Mouse (Mus musculus) cerebellum, adult 9-10 months (tissue): ENCODE measurements at regions not wholly inside any gene's neighbourhood (a gene's known extent, or its start where the extent isn't known, plus 50 kb on each side); places are given as distances from the start of the nearest gene placed in this dataset.

Experiments used
- DNase-seq: peaks from one replicate; pipeline ENCODE4 v3.0.0; 2022

DNA sequence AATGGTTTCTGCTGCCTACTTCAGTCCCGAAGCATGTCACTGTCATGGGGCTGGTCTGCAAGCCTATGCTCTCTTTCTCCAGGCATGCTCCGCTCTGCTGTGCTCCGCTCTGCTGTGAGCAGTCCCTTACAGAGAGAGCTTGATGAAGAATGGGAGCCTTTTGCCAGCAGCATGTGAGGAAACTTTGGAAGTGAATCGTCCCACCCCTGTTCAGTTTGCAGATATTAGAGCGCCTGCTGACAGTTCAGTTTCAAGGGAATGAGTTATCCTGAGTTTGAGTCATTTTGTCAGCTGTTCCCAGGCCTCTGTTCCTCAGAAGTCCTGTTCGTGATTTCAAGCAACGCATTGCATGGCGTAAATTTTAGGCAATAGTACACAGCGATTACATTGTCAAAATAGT, 173.6 kb downstream of the Gm19410 start:
- no peak for DNase-seq

DNA sequence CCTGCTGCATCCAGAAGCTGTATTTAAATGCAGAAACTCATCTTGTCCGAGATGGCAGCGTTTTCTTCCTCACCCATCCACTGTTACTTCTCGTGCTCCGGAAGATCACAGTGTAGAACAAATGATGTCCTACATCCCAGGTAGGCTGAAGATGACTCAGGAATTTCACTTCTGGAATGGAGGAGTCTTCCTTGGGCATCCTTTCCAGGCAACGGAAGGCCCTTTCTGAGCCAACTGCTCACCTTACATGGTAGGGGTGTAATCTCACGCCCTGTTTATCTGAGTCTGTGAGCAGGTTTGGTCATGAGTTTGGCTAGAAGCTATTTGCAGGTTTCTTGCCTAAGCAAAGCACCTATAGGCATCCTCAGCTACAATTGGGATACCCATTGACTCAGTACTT, 176.9 kb downstream of the Gm19410 start:
- no peak for DNase-seq

DNA sequence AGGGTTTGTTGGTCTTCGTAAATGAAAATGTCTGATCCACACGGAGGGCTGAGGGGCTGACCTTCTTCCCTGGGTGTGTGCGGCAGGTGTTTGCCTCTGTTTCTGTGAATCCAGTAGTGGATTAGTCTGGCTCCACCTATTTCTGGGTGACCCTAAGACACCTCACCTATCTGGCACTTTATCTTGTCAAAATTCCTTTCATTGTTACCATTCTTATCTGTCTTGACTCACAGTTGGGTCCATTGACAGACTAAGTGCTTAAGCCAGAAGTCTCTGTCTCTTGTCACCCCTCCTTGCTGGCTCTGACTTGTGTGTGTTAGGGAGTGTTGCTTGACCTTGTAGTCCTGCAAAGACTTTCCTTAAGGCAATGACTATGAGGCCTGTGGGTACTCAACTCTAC, 178.1 kb downstream of the Gm19410 start:
- no peak for DNase-seq

DNA sequence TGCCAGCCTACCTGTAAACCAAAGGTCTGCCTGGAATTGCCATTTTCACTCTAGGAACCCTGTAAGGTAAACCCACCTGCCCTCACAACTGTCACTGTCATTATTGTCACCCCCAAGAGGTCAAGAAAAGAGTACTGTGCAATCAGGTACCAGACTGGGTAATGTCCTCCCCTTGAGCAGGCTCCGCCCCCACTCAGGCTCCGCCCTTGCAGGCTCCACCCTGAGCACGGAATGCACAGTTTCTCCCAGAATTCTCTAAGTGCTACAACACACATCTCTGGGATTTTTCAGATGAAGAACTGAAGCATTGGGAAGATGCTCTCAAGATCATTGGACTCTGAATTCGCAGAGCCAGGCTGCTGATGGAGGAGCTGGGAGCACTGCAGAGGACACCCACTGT, 178.9 kb downstream of the Gm19410 start:
- DNase-seq = no peak

DNA sequence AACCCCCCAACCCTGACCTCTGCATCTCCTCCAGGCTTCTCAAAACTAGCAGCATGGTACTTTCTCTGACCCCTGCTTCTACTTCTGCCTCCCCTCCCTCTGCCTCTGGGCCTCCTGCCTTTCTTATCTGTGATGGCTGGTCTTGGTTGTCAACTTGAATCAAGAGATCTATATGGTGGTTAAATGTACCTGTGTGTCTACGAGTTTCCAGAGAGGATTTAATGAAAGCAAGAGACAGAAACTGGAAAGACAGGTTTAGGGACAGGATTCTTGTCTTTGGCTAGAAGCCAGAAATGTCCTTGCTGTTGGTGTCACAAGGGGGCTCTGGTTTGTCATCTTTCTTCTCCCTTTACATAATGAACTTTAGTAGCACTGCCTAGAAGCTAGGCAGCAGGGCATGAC, 180.9 kb downstream of the Gm19410 start:
- no peak for DNase-seq

DNA sequence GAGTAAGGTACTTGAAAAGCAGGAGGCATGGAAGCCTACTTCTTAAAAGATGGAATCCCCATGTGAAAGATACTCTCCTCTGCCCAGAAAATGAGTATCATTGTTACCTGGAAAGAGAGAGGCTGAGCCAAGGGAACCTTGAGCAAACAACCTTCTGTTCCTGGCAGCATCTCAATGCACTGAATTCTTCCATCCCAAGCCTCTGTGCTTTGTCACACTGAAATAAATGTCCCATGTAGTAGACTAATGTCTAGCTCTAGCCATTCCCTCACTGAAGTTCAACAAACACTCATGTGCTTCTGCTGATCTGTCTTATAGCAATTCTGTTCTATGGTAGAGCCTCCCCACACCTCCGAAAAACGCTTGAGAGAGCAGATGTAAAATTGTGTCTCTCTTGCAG, 182.6 kb downstream of the Gm19410 start:
- peak; percentile 76 for DNase-seq

DNA sequence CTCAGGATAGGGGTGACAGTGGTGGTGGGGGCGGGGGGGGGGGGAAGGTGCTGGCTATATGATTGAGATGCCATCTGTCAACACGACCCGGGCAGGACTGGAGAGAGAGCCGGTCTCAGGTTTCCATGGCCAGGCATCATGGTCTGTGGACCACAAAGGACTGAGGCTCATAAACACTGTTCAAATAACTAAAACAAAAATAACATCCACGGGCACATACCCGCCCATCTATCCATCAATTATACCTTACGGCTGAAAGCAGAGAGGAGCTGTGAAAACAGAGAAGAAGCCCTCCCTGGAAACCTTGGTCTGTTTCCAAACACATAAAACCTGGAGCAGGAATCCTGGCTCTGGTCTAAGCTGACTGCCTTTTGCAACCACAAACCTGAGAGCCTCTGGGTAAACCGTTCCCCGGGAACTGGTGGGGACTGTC, 183.2 kb downstream of the Gm19410 start:
- peak; percentile 70 for DNase-seq

DNA sequence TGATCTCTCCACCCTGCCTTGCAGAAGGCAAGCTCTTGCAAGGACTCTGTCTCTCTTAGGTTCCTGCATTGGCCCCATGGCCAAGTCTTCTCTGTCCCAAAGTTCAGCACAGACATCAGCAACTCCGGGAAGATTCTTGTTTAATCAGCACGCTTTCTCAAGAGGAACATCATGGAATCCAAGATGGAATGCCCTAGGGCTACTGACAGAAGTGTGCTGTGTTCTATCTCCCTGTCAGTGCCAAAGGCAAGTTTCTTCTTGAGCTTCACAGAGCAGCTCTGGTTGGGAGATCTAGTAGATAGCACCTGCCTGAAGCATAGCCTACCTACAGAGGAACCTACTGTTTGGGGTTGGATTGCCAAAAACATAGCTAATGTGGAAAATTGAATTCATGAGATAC, 189.9 kb downstream of the Gm19410 start:
- DNase-seq = no peak

DNA sequence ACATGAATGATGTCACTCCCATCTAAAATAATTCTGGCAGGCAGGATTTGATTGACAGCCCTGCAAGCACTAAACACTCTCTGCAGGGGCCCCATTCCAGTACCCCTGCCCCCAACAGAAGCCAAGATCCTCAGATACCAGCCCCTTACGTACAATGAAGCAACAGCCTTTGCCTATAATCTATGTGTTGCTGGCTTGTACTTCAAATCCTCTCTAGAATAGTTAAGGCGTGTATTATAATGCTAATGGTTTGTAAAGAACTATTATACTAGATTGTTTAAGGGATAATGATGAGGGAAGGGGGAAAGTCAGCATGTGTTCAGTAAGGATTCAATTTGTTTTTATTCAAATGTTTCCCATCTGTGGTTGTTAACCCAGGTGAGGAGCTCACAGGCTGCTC, 190.7 kb downstream of the Gm19410 start:
- no peak for DNase-seq

DNA sequence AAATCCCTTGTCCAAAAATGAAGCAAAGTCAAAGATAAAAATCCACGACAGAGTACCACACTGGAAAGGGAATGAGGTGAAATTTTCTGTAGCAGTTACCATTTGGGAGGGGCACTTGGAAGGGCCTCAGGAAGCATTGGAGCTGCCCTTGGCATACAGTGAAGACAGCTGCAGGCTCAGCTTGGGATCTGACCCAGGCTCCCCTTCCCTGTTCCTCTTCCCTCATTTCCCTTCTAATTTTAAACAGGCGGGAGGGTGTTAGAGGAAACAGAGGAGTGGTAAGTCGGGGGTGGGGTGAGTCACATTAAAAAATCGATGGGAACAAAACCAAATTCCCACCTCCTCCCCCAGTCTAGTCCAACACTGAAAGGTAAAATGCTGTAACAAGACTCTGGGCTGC, 193.6 kb downstream of the Gm19410 start:
- peak; percentile 91 for DNase-seq

DNA sequence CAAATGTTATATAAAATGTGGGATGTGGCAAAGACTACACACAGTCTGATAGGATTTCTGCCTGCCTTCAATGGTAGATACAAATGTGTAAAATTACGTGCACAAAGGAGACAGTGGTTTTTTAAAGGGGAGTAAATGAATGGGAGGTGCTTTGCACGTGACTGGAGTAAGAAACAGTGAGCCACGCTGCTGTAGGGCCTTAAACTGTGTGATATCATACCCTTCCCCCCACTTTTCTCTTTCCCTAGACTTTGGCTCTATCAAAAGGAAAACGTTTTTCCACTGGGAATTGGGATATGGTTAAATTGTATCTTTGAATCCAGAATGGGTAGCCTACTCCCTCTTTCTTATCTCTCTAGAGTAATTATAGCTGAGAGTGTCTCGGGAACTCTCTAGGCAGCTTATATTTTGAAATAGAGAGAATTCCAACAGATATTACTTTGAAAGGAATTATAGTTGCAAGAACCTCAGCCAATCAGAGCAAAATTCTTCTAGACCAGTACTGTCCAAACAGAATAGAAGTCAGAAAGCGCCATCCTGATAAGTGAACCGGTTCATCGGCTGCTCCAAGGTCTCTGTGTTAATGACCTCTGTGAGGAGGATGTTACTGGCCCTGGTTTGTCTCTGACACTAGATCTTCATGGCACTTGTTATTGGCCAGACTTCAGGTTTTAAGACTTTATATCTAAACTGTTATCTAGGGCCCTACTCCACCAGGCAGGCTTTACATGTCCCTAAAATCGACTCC, 195.5 kb downstream of the Gm19410 start:
- DNase-seq = no peak

DNA sequence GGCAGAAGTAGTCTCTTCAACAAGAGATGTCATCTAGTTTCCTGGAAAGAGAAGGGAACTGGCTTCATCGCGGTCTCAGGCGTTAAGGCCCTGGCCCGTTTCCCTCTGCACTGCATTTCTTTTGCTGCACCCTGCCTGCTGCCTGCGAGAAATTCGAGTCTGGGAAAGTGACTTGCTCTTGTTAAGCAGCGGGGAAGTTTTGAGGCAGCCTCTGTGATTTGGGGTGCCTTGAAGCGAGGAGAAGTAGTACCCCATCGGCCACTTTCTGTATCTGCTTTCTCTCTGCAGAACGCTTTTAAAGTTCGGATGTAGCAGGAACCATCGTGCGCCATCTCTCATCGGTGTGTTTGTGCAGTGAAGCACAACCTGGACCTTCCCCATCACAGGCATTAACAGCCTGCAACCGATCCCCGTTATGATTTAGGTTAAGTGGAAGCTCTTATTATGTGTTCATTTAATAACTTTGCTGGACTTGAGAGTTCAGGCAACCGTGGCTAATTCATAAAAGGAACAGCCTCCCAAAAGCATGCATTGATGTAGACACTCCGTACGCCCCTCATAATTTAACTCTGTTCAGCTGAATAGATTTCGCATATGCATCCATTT, 196.1 kb downstream of the Gm19410 start:
- peak; percentile 55 for DNase-seq

DNA sequence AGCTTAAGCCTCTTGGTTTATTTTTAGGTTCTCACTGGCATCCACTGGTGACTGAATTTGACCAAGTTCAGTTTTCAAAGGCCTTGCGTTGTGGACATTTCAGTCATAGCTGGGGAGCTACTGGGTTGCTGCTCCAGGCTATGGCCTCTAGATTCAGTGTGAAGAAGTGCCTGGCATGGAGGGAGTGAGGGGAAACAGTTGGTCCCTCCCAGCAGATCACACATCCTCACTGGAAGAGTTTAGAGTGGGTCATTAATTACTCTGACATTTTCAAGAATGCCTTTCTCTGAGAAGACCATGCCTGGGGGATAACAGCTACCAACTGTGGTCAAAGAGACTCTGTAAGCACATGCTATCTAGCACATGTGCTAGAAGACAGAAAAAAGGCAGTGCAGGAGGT, 199.3 kb downstream of the Gm19410 start:
- DNase-seq = no peak

DNA sequence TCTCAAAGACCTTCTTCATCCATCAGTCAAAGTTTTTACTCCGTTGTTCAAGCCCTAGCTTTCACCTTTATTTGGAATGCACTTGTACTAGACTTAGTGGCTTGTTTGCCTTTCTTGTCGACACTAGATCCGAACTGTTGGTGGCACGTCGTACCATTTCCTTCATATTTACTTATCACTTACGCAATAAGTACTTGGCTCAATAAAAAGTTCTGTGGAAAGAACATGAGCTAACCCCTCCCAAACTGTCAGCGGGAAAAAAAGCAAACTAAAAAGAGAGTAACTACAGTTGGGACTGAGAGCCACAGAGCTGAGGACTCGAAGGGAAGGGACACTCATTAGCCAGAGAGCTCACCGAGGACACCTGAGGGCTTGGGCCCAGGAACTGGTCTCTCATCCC, 202.8 kb downstream of the Gm19410 start:
- DNase-seq = no peak

DNA sequence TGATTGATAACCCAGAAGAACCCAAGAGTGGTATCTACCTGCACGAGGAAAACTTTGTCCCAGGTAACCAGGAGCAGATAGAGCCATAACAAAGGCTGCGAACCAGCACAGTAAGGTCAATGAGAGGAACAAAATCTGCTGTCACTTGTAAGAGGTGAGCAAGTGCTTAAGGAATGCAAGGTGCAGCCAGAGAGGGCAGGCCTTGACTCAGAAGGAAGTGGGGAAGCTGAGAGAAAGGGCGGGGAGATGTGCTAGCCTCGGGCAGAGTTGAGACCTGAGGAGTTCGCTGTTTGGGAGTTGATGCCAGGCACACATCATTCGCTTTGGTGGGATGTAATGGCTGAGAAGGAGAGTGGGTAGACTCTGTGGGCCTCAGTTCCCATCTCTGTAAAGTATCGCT, 205.5 kb downstream of the Gm19410 start:
- DNase-seq = no peak

DNA sequence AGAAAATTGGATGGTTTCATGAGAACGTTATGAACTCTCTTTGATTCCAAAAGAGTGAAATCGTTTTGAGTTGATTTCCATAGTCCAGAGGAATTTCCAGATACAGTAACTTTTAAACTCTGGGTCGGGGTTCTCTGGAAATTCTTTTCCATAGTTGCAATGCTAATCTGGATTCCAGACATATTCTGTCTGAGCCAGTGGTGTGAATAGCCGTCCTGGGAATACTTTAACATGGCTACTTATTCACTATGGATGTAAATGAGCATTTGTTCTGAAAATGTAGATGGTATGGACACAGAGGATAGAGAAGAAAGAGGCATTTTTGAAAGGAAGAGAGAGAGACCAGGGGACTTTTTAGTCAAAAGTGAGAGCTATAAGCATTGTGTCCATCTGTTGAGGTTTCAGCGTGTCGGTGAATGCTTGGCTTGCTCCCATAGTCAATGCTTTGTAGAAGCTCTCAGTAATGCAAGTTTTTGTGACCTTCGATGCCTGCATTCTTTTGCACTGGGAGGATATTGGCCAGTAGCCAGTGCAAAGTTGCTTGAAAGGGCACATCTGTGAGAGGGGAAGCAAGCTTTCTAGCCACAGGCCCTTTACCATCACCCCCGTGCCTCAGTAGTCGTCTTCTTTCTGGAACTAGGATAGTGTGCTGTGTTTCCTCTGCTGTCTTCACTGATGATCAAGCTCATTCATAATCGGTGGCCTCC, 208.9 kb downstream of the Gm19410 start:
- DNase-seq = no peak

DNA sequence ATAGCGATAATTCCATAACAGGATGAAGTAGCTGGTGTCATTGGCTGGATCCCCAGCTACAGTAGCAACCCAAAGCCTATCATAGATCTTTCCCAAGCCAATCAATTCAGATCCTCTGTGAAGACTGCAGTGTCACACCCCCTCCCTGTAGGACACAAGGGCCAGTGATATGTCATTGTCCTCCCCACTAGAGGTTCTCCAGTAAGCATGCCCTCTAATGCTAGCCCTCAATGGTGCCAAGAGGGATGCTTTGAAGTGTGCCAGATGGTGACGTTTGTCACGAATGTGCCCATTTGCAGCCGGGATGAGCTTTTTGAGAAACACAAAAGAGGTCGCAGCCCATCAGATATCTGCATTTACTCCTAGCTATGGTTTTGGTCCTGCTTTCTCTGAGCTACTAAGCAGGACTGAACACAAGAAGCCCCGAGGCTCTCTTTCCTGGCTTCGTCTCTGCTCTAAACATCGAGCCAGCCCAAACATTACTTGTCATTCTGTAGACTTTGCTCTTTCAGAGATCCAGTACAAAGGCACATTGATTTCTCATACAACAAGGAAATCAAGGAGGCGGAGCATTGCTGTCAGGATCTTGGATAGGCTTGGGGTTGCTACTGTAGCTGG, 214.2 kb downstream of the Gm19410 start:
- no peak for DNase-seq

DNA sequence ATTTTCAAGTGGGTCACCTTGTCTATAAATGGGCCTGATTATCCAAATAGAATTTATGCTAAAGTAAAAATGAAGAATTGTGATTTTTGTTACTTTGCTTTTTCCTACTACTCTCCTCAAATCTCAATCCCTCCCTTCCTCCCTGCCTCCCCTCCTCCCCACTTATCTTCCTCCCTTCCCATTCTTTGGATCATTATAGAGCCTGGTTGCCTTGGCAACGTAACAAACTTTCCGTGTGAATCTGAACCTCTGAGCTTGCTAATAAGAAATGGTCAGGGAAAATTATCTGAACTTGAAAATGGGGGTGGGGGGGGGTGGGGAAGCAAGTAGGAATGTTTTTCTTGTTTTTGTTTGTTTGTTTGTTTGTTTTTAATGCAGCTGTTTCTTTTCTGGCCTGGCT, 217.5 kb downstream of the Gm19410 start:
- DNase-seq = no peak

DNA sequence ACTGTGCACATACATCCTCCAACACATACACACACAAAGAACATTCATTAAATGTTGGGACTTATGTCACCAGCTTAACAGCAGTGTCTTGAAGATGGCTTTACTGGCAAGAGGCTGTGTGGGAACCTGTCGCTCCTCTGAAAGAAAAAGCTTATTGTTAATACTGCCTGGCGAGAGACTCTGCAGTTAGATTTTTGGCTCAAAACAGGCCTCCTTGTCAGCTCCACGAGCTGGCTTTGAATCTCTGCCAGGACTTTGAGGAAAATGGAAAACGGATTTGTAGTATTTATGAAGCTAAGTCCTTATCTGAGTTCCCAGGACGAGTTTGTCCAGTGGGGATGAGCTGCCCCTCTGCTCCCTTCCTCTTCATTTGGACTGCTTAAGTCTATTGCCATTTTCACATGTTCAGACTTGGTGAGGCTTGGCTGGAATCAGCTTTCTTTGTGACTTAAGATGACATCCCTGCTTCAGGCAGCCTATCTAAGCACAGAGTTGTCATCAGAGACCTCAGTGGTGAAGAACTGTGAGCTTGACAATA, 219.6 kb downstream of the Gm19410 start:
- no peak for DNase-seq

DNA sequence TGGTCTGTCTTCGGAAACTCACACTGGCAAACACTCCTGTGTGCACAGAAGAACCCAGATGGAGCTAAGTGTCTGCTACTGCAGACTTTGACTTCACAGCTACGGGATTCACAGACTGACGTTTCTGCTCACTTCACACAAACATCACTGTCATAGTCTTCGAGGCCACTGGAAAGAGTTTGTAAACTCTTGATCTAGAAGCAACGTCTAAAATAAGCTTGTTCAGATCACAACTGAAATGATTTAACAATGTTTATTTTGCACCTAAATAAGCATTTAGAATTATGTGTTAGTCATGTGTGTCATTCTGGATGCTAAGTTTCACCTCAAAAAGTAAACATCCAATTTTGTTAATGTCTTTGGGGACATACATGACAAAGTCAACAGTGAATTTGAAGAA, 221.7 kb downstream of the Gm19410 start:
- DNase-seq = no peak

DNA sequence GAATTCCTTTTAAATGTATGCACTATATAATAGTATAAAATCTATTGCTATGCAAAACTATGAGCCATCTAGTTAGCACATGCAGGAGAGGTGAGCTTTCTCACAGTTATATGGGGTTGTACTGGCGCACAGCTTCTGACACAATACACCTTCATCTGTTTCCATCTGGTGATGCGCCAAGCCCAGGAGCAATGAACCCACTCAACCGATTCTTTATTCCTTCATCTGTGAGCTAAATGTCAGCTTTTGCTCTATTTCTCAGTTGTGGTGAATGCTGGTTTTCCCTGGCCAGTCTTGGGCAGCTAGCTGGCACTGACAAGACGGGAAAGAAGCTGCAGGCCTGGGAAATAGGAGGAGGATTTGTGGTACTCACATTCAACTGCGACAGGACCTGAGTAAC, 225.4 kb downstream of the Gm19410 start:
- peak; percentile 82 for DNase-seq

DNA sequence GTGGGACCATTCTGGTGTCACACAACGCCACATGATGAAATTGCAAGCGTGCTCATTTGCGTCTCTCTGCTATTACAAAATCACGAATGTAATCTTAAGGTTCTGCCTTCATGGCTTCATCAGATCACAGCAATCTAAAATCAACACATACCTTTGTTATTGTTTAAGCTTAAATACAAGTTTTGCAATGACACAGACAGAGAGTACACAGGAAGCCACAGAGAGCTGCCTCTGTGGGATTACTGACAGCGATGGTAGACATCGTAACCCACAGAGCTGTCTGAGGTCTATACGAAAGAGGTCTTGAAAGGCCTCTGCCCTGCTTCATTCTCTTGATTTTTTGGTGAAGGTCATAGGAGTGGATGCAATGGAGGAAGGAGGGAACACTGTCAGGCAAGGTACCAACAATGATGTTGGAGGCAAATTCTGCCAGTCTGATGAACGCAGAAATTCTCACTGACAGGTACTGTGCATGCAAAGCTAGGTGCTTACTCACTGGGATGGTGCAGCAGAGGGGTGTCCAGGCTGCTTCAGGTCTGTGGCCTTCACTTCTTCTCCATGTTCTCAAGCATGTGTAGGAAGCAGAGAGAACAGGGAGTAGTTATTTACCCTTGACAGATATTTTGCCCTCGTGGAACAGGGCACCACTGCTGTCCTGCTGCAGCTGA, 226.5 kb downstream of the Gm19410 start:
- DNase-seq = no peak
